Mouse (Mus musculus): ENCODE measurements around the gene Ntng2.

DNA sequence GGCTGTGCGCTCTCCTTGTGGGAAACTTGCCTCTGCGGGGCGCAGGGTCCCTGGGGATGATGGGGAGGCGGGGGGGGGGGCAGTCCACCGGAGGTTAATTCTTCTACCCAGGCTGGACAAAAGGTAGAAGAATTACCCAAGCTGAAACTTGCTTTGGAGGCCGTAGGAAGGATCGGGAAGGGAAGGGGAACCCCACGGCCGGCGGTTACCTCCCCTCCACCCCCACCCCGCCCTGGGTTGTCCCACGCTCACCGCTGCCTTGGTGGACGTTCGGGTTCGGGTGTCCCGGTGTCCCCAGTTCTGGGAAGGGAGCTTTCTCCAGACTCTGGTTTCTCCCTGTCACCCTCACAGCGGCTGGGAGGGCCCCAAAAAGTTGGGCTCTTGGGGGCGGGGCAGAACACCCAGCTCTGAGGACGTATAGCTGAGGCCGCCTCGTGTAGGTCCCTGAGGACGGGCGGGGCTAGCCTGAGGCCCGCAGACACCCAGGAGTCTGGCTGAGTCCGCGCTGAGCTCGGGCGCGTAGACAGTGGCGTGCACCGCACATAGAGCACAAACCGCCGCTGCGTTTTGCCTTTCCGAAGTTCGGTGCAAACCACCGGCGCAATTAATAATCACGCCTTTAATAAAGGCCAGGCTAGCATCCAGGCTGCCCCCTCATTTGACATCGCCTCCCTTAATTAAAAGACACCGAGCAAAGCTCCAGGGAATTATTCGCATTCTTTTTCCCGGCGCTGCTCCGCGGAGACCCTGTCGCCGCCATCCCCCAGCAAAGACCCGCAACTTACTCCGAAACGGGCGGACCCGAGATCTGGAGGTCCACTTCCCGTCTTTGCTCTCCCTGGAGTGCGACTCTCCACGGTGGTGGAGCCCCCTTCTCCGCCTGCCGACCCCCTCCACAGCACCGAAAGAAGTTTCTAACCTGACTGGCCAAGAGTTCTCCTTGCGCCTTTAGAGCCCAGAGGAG lies 1.4 kb downstream of the Ntng2 start:
- TF ChIP-seq CTCF (IDR thresholded peaks at IDR 0.05; ENCODE audit: extremely low read depth, insufficient read depth, low read length) (no peak), POLR2A (IDR thresholded peaks at IDR 0.05; ENCODE audit: extremely low read depth, insufficient read depth, low read length) (no peak)

All from cortical plate, adult 2 months (tissue).